Mouse (Mus musculus) heart, embryonic 14.5 days (tissue): Measurements from ENCODE around the gene Gm6034. TPM values are rescaled to one million over a fixed set of nuclear protein-coding genes. Genes with fewer than 3 reads are reported as not detected.
A peak's percentile ranks its signal among the peaks of the same experiment; 100 is the strongest.
"Not testable (repeated sequence)": the region's sequence is repeated elsewhere in the genome, so short reads cannot be mapped to it uniquely, and the experiment has no call there.

Experiments used
- ATAC-seq: fragments of 200-750 bp; cut with Nextera tagmentation; 2 replicates; pipeline ENCODE4 v1.8.0; 2017; ENCODE audit warnings: low read depth, moderate TSS enrichment; ENCODE audit not compliant: insufficient number of reproducible peaks, insufficient read depth, low FRiP score
- H3K27ac ChIP-seq, 2 experiments: fragments of 200-500 bp in 1 of 2; fragments of 300-500 bp in 1 of 2; sonication (generic) in 1 of 2; replicated peaks in 1 of 2; 2 replicates each; pipeline ENCODE4 v1.5.1; 2012 to 2014; ENCODE audit warnings: low read depth in 2 of 2, low read length in 2 of 2, control low read depth in 1 of 2, mild to moderate bottlenecking in 1 of 2, mixed read lengths in 1 of 2; ENCODE audit not compliant: control insufficient read depth in 1 of 2, insufficient read depth in 1 of 2
- H3K27me3 ChIP-seq: fragments of 300-500 bp; sonication (generic); 2 replicates; pipeline ENCODE4 v1.6.1; 2014; ENCODE audit warnings: mild to moderate bottlenecking, low read length, control low read depth; ENCODE audit not compliant: control insufficient read depth, insufficient read depth
- H3K36me3 ChIP-seq: fragments of 300-500 bp; sonication (generic); 2 replicates; pipeline ENCODE4 v1.6.1; 2014; ENCODE audit warnings: mild to moderate bottlenecking, control low read depth, low read length, mixed read lengths; ENCODE audit not compliant: control insufficient read depth, insufficient read depth
- H3K4me1 ChIP-seq, 2 experiments: fragments of 200-500 bp in 1 of 2; fragments of 300-500 bp in 1 of 2; sonication (generic) in 1 of 2; 2 replicates each; pipeline ENCODE4 v1.6.1; 2012 to 2014; ENCODE audit warnings: low read length in 2 of 2, control low read depth in 1 of 2, mixed read lengths in 1 of 2; ENCODE audit not compliant: control insufficient read depth in 2 of 2, insufficient read depth in 2 of 2
- H3K4me2 ChIP-seq: fragments of 300-500 bp; sonication (generic); 2 replicates; pipeline ENCODE4 v1.6.1; 2014; ENCODE audit warnings: mild to moderate bottlenecking, low read length
- H3K4me3 ChIP-seq, 2 experiments: fragments of 200-500 bp in 1 of 2; fragments of 300-500 bp in 1 of 2; sonication (generic) in 1 of 2; 2 replicates each; pipeline ENCODE4 v1.5.1; 2012 to 2014; ENCODE audit warnings: low read length in 2 of 2, mild to moderate bottlenecking in 2 of 2, control low read depth in 1 of 2, low read depth in 1 of 2, moderate library complexity in 1 of 2; ENCODE audit not compliant: control insufficient read depth in 1 of 2, insufficient read depth in 1 of 2
- H3K9ac ChIP-seq: fragments of 300-500 bp; sonication (generic); 2 replicates; pipeline ENCODE4 v1.6.1; 2014; ENCODE audit warnings: mild to moderate bottlenecking, low read length
- H3K9me3 ChIP-seq: fragments of 300-500 bp; sonication (generic); 2 replicates; pipeline ENCODE4 v1.6.1; 2016; ENCODE audit warnings: low read length, control low read depth; ENCODE audit not compliant: control insufficient read depth
- WGBS: fragments of 180-500 bp; shearing (Covaris S2); extraction: QIAGEN DNeasy Blood & Tissue Kit; methylation state at CpG from one replicate; pipeline ENCODE4 v1.1.7; 2014; 5-methylcytosine and 5-hydroxymethylcytosine counted together
- polyA plus RNA-seq: library from polyadenylated mRNA; unstranded; fragments of >200 nt; fragmentation: Nextera tagmentation; extraction: Ambion mirVana; gene quantifications from 2 replicates; pipeline ENCODE4 v1.2.1, GENCODE M21; 2014

Gm6034 gene
- polyA plus RNA-seq, result not detected in 2 replicates

- not testable (repeated sequence) for H3K4me1 ChIP-seq, H3K9me3 ChIP-seq, H3K27me3 ChIP-seq, H3K36me3 ChIP-seq
- peak within 1 kb of the TSS; percentile 41 to 58 for H3K4me3 ChIP-seq
- peak within 1 kb of the TSS; percentile 68 for H3K9ac ChIP-seq
- under 1% methylated on average over 12 of the region's 12 CpGs for WGBS
- peak within 1 kb of the TSS; percentile 74 for H3K4me2 ChIP-seq
- peak; percentile 83 for ATAC-seq
- peak within 1 kb of the TSS in 1 of 2 experiments; percentile 30; a peak in 2 of 4 replicates for H3K27ac ChIP-seq
Observed at GRCm38 (mm10) chr17:36042610-36043169, at the start of gene Gm6034, which contains the start of gene H2-T22. Gm6034 (plus strand) TSS chr17:36042961. H2-T22 (minus strand) TSS chr17:36042747.

- no peak overlapping the region for H3K27ac ChIP-seq
- H3K4me1 ChIP-seq, result peaks cover 0 to 14% of the 10 kb centered on the region in 2 experiments; a peak in 3 of 4 replicates
- 6% methylated on average over 17 of the region's 17 CpGs for WGBS
- H3K4me2 ChIP-seq, result peak overlapping the region; percentile 78
- H3K36me3 ChIP-seq, result peaks cover 14% of the 10 kb centered on the region
- no peaks in the 10 kb centered on the region for H3K27me3 ChIP-seq
- peak overlapping the region in 1 of 2 experiments; percentile 61; a peak in 2 of 4 replicates for H3K4me3 ChIP-seq
- H3K9ac ChIP-seq, result no peak overlapping the region
- ATAC-seq, result peak; percentile 40
- no peaks in the 10 kb centered on the region for H3K9me3 ChIP-seq
Observed at GRCm38 (mm10) chr17:35993675-35994074, 49.1 kb upstream of the Gm6034 start.

GRCm38 (mm10) chr17:35994175-35994878 lies 48.4 kb upstream of the Gm6034 start:
- H3K9ac ChIP-seq, result peak overlapping the region; percentile 78
- 4% methylated on average over 31 of the region's 31 CpGs for WGBS

GRCm38 (mm10) chr17:35994879-35995240 lies 47.9 kb upstream of the Gm6034 start:
- H3K27me3 ChIP-seq, result no peaks in the 10 kb centered on the region
- no peaks in the 10 kb centered on the region for H3K9me3 ChIP-seq
- 3% methylated on average over 14 of the region's 14 CpGs for WGBS
- peak overlapping the region; percentile 78 for H3K4me2 ChIP-seq
- peaks cover 2% of the 10 kb centered on the region; the same call in 1 of the 2 replicates for H3K36me3 ChIP-seq
- peak overlapping the region; percentile 78 for H3K9ac ChIP-seq
- no peak for ATAC-seq
- peaks cover 0 to 14% of the 10 kb centered on the region in 2 experiments; a peak in 3 of 4 replicates for H3K4me1 ChIP-seq
- peak overlapping the region in 1 of 2 experiments; percentile 46; a peak in 1 of 4 replicates for H3K27ac ChIP-seq
- peak overlapping the region; percentile 51 to 61 for H3K4me3 ChIP-seq

More at GRCm38 (mm10) chr17:35994175-35994878, 48.4 kb upstream of the Gm6034 start:
- Histone ChIP-seq H3K9me3 (no peaks in the 10 kb centered on the region), H3K27me3 (no peaks in the 10 kb centered on the region), H3K4me1 (peaks cover 0 to 14% of the 10 kb centered on the region in 2 experiments; a peak in 3 of 4 replicates), H3K27ac (peak overlapping the region; percentile 34 to 46), H3K4me3 (peak overlapping the region; percentile 51 to 61), H3K36me3 (peaks cover 7% of the 10 kb centered on the region; the same call in 1 of the 2 replicates), H3K4me2 (peak overlapping the region; percentile 78)
- ATAC-seq, result peak; percentile 47; the same call in 1 of the 2 replicates

- H3K27ac ChIP-seq, result no peak overlapping the region
- H3K4me3 ChIP-seq, result no peak overlapping the region
- peaks cover 0 to 14% of the 10 kb centered on the region in 2 experiments; a peak in 3 of 4 replicates for H3K4me1 ChIP-seq
- ATAC-seq, result peak; percentile 38
- H3K27me3 ChIP-seq, result no peaks in the 10 kb centered on the region
- no peaks in the 10 kb centered on the region for H3K9me3 ChIP-seq
- WGBS, result 4% methylated on average over 11 of the region's 11 CpGs
- H3K36me3 ChIP-seq, result no peaks in the 10 kb centered on the region
- H3K4me2 ChIP-seq, result no peak overlapping the region
- no peak overlapping the region for H3K9ac ChIP-seq
Observed at GRCm38 (mm10) chr17:35996949-35997348, 45.8 kb upstream of the Gm6034 start.

- H3K9ac ChIP-seq, result no peak overlapping the region; the same call in 1 of the 2 replicates
- ATAC-seq, result no peak
Observed at GRCm38 (mm10) chr17:35997713-35998510, 44.8 kb upstream of the Gm6034 start.

More at GRCm38 (mm10) chr17:35997713-35998510, 44.8 kb upstream of the Gm6034 start:
- Histone ChIP-seq H3K9me3 (no peaks in the 10 kb centered on the region), H3K4me3 (no peak overlapping the region), H3K36me3 (no peaks in the 10 kb centered on the region), H3K27ac (no peak overlapping the region), H3K27me3 (no peaks in the 10 kb centered on the region), H3K4me2 (0 out of 2 replicates have a peak overlapping the region, but pooled peaks have one; percentile 16), H3K4me1 (peaks cover 0 to 14% of the 10 kb centered on the region in 2 experiments; a peak in 3 of 4 replicates)
- 62% methylated on average over 12 of the region's 12 CpGs for WGBS
